Mouse (Mus musculus): ENCODE measurements around the gene Pear1. TPM values are rescaled to one million over a fixed set of nuclear protein-coding genes. Genes with fewer than 3 reads are reported as not detected.

The Pear1 gene
- polyA plus RNA-seq (2017; shearing (Covaris generic)): 32.0 TPM

DNA sequence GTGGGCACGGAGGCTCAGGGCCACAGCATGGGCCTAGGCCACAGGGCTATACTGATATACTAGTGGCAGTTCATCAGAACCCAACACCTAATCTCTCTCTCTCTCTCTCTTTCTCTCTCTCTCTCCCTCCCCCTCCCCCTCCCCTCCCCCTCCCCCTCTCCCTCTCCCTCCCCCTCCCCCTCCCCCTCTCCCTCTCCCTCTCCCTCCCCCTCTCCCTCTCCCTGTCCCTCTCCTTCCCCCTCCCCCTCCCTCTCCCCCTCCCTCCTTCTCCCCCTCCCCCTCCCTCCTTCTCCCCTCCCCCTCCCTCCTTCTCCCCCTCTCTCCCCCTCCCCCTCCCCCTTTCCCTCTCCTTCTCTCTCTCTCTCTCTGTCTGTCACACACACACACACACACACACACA lies at the start of gene Pear1:
TSS of gene Pear1 (minus strand) at position 101 of the 400 bp plus-strand sequence.

DNA sequence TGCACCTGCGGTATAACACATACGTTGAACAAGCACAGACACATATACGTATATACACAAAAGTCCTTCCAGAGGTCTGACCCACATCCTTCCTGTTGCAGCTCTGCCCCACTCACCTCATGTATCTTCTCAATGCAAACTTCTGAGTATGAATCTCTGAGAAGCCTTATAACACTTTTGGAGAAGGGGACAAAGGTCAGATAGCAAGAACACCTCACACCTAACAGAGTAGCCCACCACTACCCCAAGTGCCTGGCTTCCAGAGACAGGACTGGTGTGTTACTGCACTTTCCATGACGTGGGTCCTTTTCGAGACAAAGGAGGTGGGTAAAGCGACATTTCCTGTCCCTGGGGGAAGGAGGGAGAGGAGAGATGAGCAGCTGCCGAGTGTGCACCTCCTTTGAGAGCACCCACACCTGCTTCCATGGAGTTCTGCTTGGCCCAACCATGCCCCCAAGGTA lies 22.6 kb upstream of the Pear1 start, which contains the start of gene Sh2d2a:
TSS of gene Sh2d2a (plus strand) at position 106 of the 461 bp plus-strand sequence.

DNA sequence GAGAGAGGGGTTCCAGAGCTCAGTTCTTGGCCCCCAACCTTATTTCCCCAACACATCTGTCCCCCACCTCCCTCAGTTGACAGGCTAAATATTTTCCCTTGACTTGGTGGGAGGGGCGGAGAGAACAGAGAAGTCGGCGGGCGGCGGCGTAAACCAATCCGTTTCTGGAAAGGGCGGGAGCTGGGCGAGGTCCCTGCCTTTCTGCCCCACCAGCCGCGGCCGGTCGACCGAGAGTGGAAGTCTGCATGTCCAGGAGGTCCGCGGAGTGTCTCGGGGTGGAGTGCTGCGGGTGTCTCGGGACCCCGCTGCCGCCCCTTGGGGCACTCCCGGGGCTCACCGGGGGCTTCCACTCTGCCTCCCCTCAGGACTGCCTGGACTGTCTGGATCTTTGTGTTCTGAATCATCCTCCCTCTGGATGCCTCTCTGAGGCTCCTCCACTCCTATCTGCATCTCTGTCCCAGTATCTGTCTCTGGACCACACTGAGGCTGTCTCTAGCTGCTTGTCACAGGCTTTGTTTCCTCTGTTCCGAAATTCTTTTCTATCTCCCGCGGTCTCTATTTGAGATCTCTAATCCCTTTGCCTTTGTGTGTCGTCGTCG lies 27.3 kb downstream of the Pear1 start, which contains the start of gene Insrr:
TSS of gene Insrr (plus strand) at position 216 of the 599 bp plus-strand sequence.

DNA sequence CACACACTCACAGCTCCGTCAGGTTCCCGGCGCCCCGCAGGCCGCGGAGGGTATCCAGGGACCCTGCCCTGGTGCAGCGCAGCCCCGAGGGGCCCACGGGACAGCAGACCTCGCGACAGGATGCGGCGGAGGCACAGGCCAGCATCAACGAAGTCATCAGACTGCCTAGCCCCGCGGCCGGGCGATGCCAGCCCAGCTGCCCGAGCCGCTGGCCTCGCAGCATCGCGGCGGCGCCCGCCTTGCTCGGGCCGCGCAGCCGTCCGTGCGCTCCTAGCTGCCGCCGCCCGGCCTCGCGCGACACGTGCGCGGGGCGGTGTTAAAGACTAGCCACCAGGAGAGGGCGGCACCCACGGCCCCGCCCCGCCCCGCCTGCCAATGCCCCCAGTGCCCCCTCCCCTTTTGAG lies 29.2 kb downstream of the Pear1 start, which contains the start of gene Ntrk1:
TSS of gene Ntrk1 (minus strand) at position 241 of the 404 bp plus-strand sequence.

DNA sequence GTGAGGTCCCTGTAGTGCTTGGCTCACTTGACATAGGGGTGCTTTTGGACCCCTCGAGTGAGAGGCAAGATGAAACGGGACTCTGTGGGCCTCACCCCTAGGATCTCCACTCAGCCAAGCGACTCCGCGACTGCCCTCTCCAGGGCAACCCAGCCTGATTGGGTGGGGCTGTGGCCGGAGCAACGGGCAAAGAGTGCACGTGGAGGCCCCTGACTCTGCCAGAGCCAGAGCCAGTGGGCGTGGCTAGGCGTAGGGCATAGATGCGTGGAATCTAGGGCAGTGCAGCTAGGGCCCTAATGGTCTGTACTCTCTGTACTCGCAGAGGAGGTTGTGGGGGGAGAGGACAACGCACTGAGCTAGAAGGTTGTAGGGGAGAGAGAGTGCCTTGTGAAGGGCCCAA lies 75.7 kb downstream of the Pear1 start, which contains the start of gene Lrrc71:
TSS of gene Lrrc71 (minus strand) at position 195 of the 400 bp plus-strand sequence.

Other genes starting within 250 kb of the Pear1 start
- 6.6 TPM for gene Arhgef11, start 206.7 kb downstream of the Pear1 start, polyA plus RNA-seq (2017; shearing (Covaris generic))
- gene Lrrc71, start 75.7 kb downstream of the Pear1 start, polyA plus RNA-seq (2017; shearing (Covaris generic)): not detected
- not detected for gene Ntrk1, start 29.1 kb downstream of the Pear1 start, polyA plus RNA-seq (2017; shearing (Covaris generic))
- gene Insrr, start 27.4 kb downstream of the Pear1 start, polyA plus RNA-seq (2017; shearing (Covaris generic)): 0.37 TPM
- 505 TPM for gene Sh2d2a, start 22.4 kb upstream of the Pear1 start, polyA plus RNA-seq (2017; shearing (Covaris generic))
- 11.7 TPM for gene Prcc, start 61.3 kb upstream of the Pear1 start, polyA plus RNA-seq (2017; shearing (Covaris generic))
- 142 TPM for gene Hdgf, start 82.0 kb upstream of the Pear1 start, polyA plus RNA-seq (2017; shearing (Covaris generic))
- 136 TPM for gene Mrpl24, start 95.2 kb upstream of the Pear1 start, polyA plus RNA-seq (2017; shearing (Covaris generic))
- gene Isg20l2, start 106.0 kb upstream of the Pear1 start, polyA plus RNA-seq (2017; shearing (Covaris generic)): 31.6 TPM
- 17.3 TPM for gene Rrnad1, start 106.4 kb upstream of the Pear1 start, polyA plus RNA-seq (2017; shearing (Covaris generic))
- not detected for gene Crabp2, start 124.4 kb upstream of the Pear1 start, polyA plus RNA-seq (2017; shearing (Covaris generic))
- 0.37 TPM for gene Nes, start 146.8 kb upstream of the Pear1 start, polyA plus RNA-seq (2017; shearing (Covaris generic))
- gene Bcan, start 175.9 kb upstream of the Pear1 start, polyA plus RNA-seq (2017; shearing (Covaris generic)): not detected
- not detected for gene Hapln2, start 203.3 kb upstream of the Pear1 start, polyA plus RNA-seq (2017; shearing (Covaris generic))
- gene Gpatch4, start 218.8 kb upstream of the Pear1 start, polyA plus RNA-seq (2017; shearing (Covaris generic)): 12.0 TPM
- 47.5 TPM for gene Naxe, start 234.2 kb upstream of the Pear1 start, polyA plus RNA-seq (2017; shearing (Covaris generic))